Mouse (Mus musculus) limb, embryonic 13.5 days (tissue): ENCODE results near the gene Aldh18a1. TPM values are rescaled to one million over a fixed set of nuclear protein-coding genes. Genes with fewer than 3 reads are reported as not detected.
"Not testable (repeated sequence)": the region's sequence is repeated elsewhere in the genome, so short reads cannot be mapped to it uniquely, and the experiment has no call there.

Experiments
- ATAC-seq: fragments of 200-750 bp; cut with Nextera tagmentation; 2 replicates; pipeline ENCODE4 v1.8.0; 2017; ENCODE audit warnings: low read depth, moderate number of reproducible peaks, moderate TSS enrichment; ENCODE audit not compliant: low FRiP score
- H3K27ac ChIP-seq: fragments of 300-500 bp; sonication (generic); 2 replicates; pipeline ENCODE4 v1.5.1; 2015; ENCODE audit warnings: inconsistent platforms, mild to moderate bottlenecking, moderate library complexity
- H3K27me3 ChIP-seq: fragments of 300-500 bp; sonication (generic); 2 replicates; pipeline ENCODE4 v1.6.1; 2015; ENCODE audit warnings: mild to moderate bottlenecking, inconsistent platforms
- H3K36me3 ChIP-seq: fragments of 300-500 bp; sonication (generic); 2 replicates; pipeline ENCODE4 v1.6.1; 2015; ENCODE audit warnings: inconsistent platforms, mild to moderate bottlenecking, moderate library complexity
- H3K4me1 ChIP-seq: fragments of 300-500 bp; sonication (generic); 2 replicates; pipeline ENCODE4 v1.6.1; 2015; ENCODE audit warnings: inconsistent platforms
- H3K4me2 ChIP-seq: fragments of 300-500 bp; sonication (generic); replicated peaks from 2 replicates; pipeline ENCODE4 v1.6.1; 2015; ENCODE audit warnings: inconsistent platforms, mild to moderate bottlenecking, moderate library complexity
- H3K4me3 ChIP-seq: fragments of 300-500 bp; sonication (generic); 2 replicates; pipeline ENCODE4 v1.5.1; 2015; ENCODE audit warnings: moderate library complexity, mild to moderate bottlenecking, inconsistent platforms
- H3K9ac ChIP-seq: fragments of 300-500 bp; sonication (generic); 2 replicates; pipeline ENCODE4 v1.6.1; 2015; ENCODE audit warnings: mild to moderate bottlenecking, inconsistent platforms
- H3K9me3 ChIP-seq: fragments of 300-500 bp; sonication (generic); 2 replicates; pipeline ENCODE4 v1.6.1; 2016; ENCODE audit warnings: inconsistent platforms
- WGBS: fragments of 180-500 bp; shearing (Covaris S2); methylation state at CpG from one replicate; pipeline ENCODE4 v1.1.7; 2015; 5-methylcytosine and 5-hydroxymethylcytosine counted together
- polyA plus RNA-seq: library from polyadenylated mRNA; unstranded; fragments of >200 nt; fragmentation: Nextera tagmentation; extraction: Ambion mirVana; gene quantifications from 2 replicates; pipeline ENCODE4 v1.2.1, GENCODE M21; 2015

Gene Aldh18a1
- polyA plus RNA-seq = 80.7 and 82.5 TPM in 2 replicates

GRCm38 (mm10) chr19:40588293-40588654 lies at the start of gene Aldh18a1:
TSS of gene Aldh18a1 (minus strand) at chr19:40588463.
- 0% methylated on average over 34 of the region's 34 CpGs for WGBS
- no peak within 1 kb of the TSS for H3K27ac ChIP-seq
- peak; percentile 94 for ATAC-seq

DNA sequence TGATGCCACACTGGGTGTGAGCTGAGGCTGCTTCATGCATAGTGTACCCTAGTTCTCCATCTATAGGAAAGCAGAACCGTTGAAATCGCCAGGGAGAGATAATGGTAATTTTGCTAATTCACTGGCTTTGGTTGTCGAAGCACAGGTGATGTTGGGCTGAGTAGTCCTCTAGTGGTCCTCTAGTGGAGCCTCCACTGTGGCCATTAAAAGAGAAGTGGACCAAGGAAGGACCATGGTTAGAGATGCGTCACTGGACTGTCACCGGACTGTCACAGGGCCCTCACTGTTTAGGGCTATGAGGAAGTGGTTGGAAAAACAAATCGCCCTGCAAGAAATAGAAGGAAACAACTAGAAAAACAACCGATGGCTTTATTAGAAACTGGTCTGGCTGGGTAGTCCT lies 49.3 kb upstream of the Aldh18a1 start:
- Histone ChIP-seq H3K9me3 (no peaks in the 10 kb centered on the region; the same call in 1 of the 2 replicates), H3K4me2 (no peak overlapping the region), H3K27me3 (no peaks in the 10 kb centered on the region), H3K9ac (no peak overlapping the region), H3K36me3 (no peaks in the 10 kb centered on the region), H3K4me1 (no peaks in the 10 kb centered on the region), H3K27ac (no peak overlapping the region), H3K4me3 (no peak overlapping the region)
- ATAC-seq = no peak
- 88% methylated on average over 7 of the region's 7 CpGs for WGBS

More at GRCm38 (mm10) chr19:40588293-40588654, at the start of gene Aldh18a1:
- H3K9me3 ChIP-seq = no peaks in the 10 kb centered on the region
- H3K36me3 ChIP-seq = peaks cover 14% of the 10 kb centered on the region
- no peaks in the 10 kb centered on the region for H3K27me3 ChIP-seq
- peak within 1 kb of the TSS; percentile 80 for H3K9ac ChIP-seq
- peak within 1 kb of the TSS; percentile 87 for H3K4me3 ChIP-seq
- H3K4me2 ChIP-seq = peak within 1 kb of the TSS; percentile 83
- peaks cover 13% of the 10 kb centered on the region for H3K4me1 ChIP-seq

GRCm38 (mm10) chr19:40637091-40637490 lies 48.8 kb upstream of the Aldh18a1 start:
- H3K27ac ChIP-seq = no peak overlapping the region
- H3K9ac ChIP-seq = no peak overlapping the region
- no peak for ATAC-seq
- no peaks in the 10 kb centered on the region for H3K4me1 ChIP-seq
- no peaks in the 10 kb centered on the region for H3K36me3 ChIP-seq
- no peak overlapping the region for H3K4me3 ChIP-seq
- WGBS = 57% methylated on average over 4 of the region's 4 CpGs
- H3K9me3 ChIP-seq = no peaks in the 10 kb centered on the region; the same call in 1 of the 2 replicates
- H3K4me2 ChIP-seq = no peak overlapping the region
- H3K27me3 ChIP-seq = no peaks in the 10 kb centered on the region

GRCm38 (mm10) chr19:40633144-40633543 lies 44.9 kb upstream of the Aldh18a1 start:
- H3K4me1 ChIP-seq = no peaks in the 10 kb centered on the region
- ATAC-seq = no peak
- H3K9me3 ChIP-seq = no peaks in the 10 kb centered on the region; the same call in 1 of the 2 replicates
- H3K9ac ChIP-seq = no peak overlapping the region
- 68% methylated on average over 1 of the region's 1 CpGs for WGBS
- H3K27ac ChIP-seq = no peak overlapping the region
- H3K4me3 ChIP-seq = no peak overlapping the region
- H3K4me2 ChIP-seq = no peak overlapping the region
- H3K36me3 ChIP-seq = no peaks in the 10 kb centered on the region
- no peaks in the 10 kb centered on the region for H3K27me3 ChIP-seq

DNA sequence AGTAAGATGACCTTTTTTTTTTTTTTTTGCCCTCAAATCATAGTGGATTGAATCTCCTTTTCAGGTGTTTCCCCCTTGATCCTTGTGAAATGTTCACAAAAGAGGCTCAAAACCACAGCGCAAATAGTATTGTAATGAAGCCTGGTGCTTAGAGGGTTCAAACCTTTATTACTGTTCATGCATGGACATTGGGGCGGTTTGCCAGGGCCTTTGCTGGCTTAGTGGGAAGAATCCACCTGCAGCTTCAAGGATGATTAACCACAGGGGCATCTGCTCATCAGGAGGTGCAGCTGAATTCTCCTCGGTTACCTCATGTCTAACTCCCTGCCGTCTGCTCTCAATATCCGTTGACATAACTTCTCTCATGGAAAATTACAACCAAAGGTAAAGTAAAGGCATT lies 44.4 kb upstream of the Aldh18a1 start:
- ATAC-seq = no peak

DNA sequence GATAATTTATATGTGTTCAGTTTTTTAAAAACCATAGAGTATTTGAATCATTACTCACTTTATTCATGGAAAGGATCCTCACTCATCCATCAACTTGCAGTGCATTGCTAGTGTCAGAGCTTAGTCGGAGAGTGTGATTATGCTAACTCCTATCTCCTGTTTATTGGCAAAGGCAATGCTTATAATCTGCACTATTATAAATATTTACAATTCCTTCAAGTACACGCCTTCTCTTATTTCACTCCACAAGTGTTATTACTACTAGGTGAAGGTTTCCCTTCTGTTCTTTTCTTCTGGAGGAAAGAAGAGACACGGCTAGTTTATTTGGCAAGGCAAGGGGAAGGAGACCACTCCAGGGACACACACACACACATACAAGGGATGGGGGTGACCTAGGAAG lies 43.9 kb upstream of the Aldh18a1 start:
- no peaks in the 10 kb centered on the region for H3K27me3 ChIP-seq
- H3K27ac ChIP-seq = no peak overlapping the region
- H3K4me2 ChIP-seq = no peak overlapping the region
- H3K4me3 ChIP-seq = no peak overlapping the region
- H3K9me3 ChIP-seq = no peaks in the 10 kb centered on the region; the same call in 1 of the 2 replicates
- no peak for ATAC-seq
- H3K36me3 ChIP-seq = no peaks in the 10 kb centered on the region
- no peaks in the 10 kb centered on the region for H3K4me1 ChIP-seq
- 64% methylated on average over 3 of the region's 3 CpGs for WGBS
- H3K9ac ChIP-seq = no peak overlapping the region

More for the DNA sequence above, 44.4 kb upstream of the Aldh18a1 start:
- no peaks in the 10 kb centered on the region for H3K4me1 ChIP-seq
- H3K9ac ChIP-seq = no peak overlapping the region
- H3K4me3 ChIP-seq = no peak overlapping the region
- no peaks in the 10 kb centered on the region for H3K36me3 ChIP-seq
- H3K27me3 ChIP-seq = no peaks in the 10 kb centered on the region
- 81% methylated on average over 5 of the region's 5 CpGs for WGBS
- H3K9me3 ChIP-seq = no peaks in the 10 kb centered on the region; the same call in 1 of the 2 replicates
- no peak overlapping the region for H3K4me2 ChIP-seq
- H3K27ac ChIP-seq = no peak overlapping the region

GRCm38 (mm10) chr19:40630606-40631005 lies 42.3 kb upstream of the Aldh18a1 start:
- Histone ChIP-seq H3K27me3 (no peaks in the 10 kb centered on the region), H3K4me3 (no peak overlapping the region), H3K9ac (no peak overlapping the region), H3K27ac (no peak overlapping the region), H3K36me3 (no peaks in the 10 kb centered on the region), H3K4me1 (no peaks in the 10 kb centered on the region), H3K9me3 (no peaks in the 10 kb centered on the region; the same call in 1 of the 2 replicates), H3K4me2 (no peak overlapping the region)
- WGBS = 73% methylated on average over 7 of the region's 7 CpGs
- ATAC-seq = no peak

DNA sequence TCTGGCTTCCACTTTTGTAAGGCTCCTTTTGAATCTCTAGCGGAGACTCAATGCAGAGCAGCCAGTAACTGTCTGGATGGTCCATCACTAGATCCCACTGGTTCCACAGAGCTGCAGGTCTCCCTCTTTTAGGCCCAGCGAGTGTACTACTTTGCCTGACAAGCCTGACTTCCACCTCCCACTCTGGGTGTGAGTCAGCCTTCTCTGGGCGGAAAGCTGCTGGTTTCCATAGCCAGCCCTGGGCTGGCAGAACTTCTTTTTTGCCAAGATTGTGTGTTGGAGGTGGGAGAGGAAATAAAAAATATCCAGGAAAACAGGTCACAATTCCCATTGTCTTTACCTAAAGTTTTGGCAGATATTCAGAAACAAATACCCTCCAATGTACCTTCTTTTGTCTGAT lies 41.8 kb upstream of the Aldh18a1 start:
- no peak overlapping the region for H3K4me2 ChIP-seq
- ATAC-seq = no peak
- no peaks in the 10 kb centered on the region; the same call in 1 of the 2 replicates for H3K9me3 ChIP-seq
- H3K4me3 ChIP-seq = no peak overlapping the region
- no peak overlapping the region for H3K9ac ChIP-seq
- no peaks in the 10 kb centered on the region for H3K27me3 ChIP-seq
- no peak overlapping the region for H3K27ac ChIP-seq
- WGBS = 62% methylated on average over 3 of the region's 3 CpGs
- no peaks in the 10 kb centered on the region for H3K36me3 ChIP-seq
- no peaks in the 10 kb centered on the region for H3K4me1 ChIP-seq

GRCm38 (mm10) chr19:40628950-40629349 lies 40.7 kb upstream of the Aldh18a1 start:
- no peak overlapping the region for H3K4me3 ChIP-seq
- no peaks in the 10 kb centered on the region for H3K9me3 ChIP-seq
- no peak overlapping the region for H3K4me2 ChIP-seq
- no peak overlapping the region for H3K9ac ChIP-seq
- H3K4me1 ChIP-seq = no peaks in the 10 kb centered on the region
- no peaks in the 10 kb centered on the region for H3K36me3 ChIP-seq
- ATAC-seq = no peak
- no peak overlapping the region for H3K27ac ChIP-seq
- H3K27me3 ChIP-seq = no peaks in the 10 kb centered on the region

GRCm38 (mm10) chr19:40625935-40626334 lies 37.7 kb upstream of the Aldh18a1 start:
- WGBS = 40% methylated on average over 12 of the region's 12 CpGs
- H3K9ac ChIP-seq = no peak overlapping the region
- no peaks in the 10 kb centered on the region for H3K4me1 ChIP-seq
- H3K27ac ChIP-seq = no peak overlapping the region; the same call in 1 of the 2 replicates
- peaks cover 3% of the 10 kb centered on the region; the same call in 1 of the 2 replicates for H3K27me3 ChIP-seq
- no peak overlapping the region for H3K4me3 ChIP-seq
- ATAC-seq = no peak
- no peaks in the 10 kb centered on the region for H3K9me3 ChIP-seq
- H3K4me2 ChIP-seq = no peak overlapping the region
- H3K36me3 ChIP-seq = no peaks in the 10 kb centered on the region

DNA sequence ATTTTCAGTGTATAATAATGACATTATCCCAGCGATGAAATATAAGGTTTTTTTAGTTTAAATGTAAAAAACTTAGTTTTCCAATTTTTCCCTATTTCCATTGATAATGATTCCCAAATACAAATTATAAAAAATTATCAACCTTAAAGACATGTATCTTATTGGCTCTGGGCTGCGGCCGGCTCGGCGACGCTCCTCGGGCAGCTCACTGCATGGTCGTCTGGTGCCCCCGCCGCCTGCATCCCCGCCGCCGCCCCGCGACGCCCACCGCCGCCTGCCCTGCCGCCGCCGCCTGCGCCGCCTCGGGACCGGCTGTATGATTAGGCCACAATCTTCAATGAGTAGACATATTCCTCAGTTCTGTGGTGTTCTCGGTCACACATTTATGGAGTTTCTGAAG lies 33.4 kb upstream of the Aldh18a1 start:
- WGBS = 51% methylated on average over 17 of the region's 26 CpGs

DNA sequence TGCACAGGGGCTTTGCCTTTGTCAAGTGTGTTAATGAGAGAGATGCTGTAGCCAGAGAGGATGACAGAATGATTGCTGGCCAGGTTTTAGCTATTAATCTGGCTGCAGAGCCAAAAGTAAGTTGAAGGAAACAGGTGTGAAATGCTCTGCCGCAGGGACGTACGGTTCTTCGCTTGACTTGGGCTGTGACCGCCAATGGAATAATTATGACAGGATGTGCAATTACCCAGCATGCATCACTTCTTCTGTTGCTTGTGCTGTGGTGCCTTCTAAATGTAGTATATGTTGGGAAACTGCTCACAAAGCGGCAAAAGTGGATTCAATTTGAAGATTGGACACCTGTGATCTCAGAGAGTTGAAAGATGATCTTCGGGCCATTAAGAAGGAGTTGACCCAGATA lies 27.8 kb upstream of the Aldh18a1 start:
- no peak overlapping the region for H3K4me2 ChIP-seq
- no peak overlapping the region for H3K27ac ChIP-seq
- no peaks in the 10 kb centered on the region for H3K9me3 ChIP-seq
- no peak overlapping the region for H3K9ac ChIP-seq
- no peaks in the 10 kb centered on the region for H3K36me3 ChIP-seq
- H3K4me3 ChIP-seq = no peak overlapping the region
- 74% methylated on average over 7 of the region's 7 CpGs for WGBS
- peaks cover 5% of the 10 kb centered on the region for H3K4me1 ChIP-seq
- H3K27me3 ChIP-seq = peaks cover 5% of the 10 kb centered on the region; the same call in 1 of the 2 replicates
- ATAC-seq = no peak

More for the DNA sequence above, 33.4 kb upstream of the Aldh18a1 start:
- not testable (repeated sequence) for H3K9ac ChIP-seq, H3K4me1 ChIP-seq, H3K4me2 ChIP-seq, H3K36me3 ChIP-seq, ATAC-seq, H3K27ac ChIP-seq, H3K27me3 ChIP-seq, H3K4me3 ChIP-seq, H3K9me3 ChIP-seq

DNA sequence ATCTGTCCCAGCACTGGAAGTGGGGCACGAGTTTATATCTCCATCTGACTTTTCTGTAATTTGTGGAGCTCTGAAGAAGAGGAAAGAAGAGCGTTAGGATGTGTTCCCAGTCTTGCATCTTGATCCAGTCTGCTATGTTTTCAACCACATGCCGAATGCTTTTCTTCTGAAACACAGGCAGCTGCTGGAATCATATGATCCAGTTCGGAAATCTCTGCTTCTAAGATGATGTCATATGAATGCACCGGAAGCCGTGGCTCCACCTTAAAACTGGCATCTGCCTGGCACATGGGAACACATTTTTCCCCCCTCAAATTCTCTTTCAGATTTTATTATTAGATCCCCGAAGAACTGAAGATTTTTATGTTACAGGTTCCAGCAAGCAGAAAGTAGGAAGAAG lies 26.5 kb upstream of the Aldh18a1 start:
- Histone ChIP-seq H3K4me2 (no peak overlapping the region), H3K9ac (no peak overlapping the region), H3K9me3 (no peaks in the 10 kb centered on the region), H3K4me1 (peaks cover 6% of the 10 kb centered on the region), H3K36me3 (peaks cover under 1% of the 10 kb centered on the region; the same call in 1 of the 2 replicates), H3K27me3 (peaks cover 4% of the 10 kb centered on the region; the same call in 1 of the 2 replicates), H3K4me3 (no peak overlapping the region), H3K27ac (no peak overlapping the region)
- WGBS = 62% methylated on average over 7 of the region's 7 CpGs
- no peak for ATAC-seq
